Mouse (Mus musculus): ENCODE measurements at regions not wholly inside any gene's neighbourhood (a gene's known extent, or its start where the extent isn't known, plus 50 kb on each side); places are given as distances from the start of the nearest gene placed in this dataset.

DNA sequence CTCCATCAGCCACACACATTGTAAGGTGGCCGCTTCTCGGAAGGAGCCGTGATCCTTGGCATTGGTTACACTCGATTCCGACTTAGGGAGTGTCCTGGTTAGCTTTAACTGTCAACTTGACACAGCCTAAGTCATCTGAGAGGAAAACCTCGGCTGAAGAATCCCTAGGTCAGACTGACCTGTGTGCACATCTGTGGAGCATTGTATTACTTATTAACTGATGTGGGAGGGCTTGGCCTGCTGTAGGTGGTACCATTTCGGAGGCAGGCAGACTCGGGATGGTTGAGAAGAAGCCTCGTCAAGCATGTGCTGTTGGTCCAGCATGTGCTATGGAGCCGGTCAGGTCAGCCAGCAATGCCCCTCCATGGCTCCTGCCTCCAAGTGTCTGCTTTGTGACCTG, 211.0 kb downstream of the Gadd45g start:
- Histone ChIP-seq H3K4me3 (ENCODE audit: low read depth, low read length) (no peak overlapping the region), H3K9me3 (ENCODE audit: low read length) (no peaks in the 10 kb centered on the region), H3K36me3 (ENCODE audit: insufficient read depth) (no peaks in the 10 kb centered on the region), H3K4me2 (ENCODE audit: low read depth) (no peak overlapping the region), H3K27me3 (ENCODE audit: insufficient read depth, low read length) (no peaks in the 10 kb centered on the region), H3K4me1 (ENCODE audit: insufficient read depth) (no peaks in the 10 kb centered on the region), H3K27ac (ENCODE audit: low read depth, low read length) (no peak overlapping the region), H3K9ac (no peak overlapping the region)
- DNase-seq (no peak), ATAC-seq (no peak)
- 90% methylated on average over 10 of the region's 10 CpGs for WGBS
- no peak for TF ChIP-seq CTCF (IDR thresholded peaks at IDR 0.05; ENCODE audit: low read depth)

DNA sequence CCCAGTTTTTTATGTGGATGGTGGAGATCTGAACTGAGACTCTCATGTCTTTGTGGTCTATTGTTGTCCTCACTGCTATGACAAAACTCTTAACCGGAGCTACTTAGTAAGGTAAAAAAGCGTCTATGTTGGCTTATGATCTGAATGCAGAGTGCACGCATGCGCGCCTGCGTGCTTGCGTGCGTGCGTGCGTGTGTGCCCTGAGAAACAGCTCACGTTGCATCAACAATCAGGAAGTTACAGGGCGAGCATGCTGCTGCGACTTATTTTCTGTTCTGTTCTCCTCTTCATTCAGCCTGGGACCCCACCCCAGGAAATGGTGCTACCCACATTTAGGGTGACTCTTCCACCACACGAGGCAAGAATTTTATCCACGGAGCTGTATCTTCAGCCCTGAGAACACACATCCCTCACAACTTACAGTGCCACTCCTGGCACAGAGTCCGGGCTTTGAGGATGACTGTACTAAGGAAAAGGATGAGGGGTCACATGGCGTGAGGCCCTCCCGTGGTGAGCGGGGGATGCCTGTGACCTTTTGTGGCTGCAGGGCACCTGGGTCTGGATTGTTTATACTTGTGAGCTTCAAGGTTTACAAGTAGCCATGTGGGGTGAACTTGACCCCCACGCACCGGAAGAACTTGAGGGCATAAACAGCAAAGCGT, 213.4 kb downstream of the Gadd45g start:
- Histone ChIP-seq H3K36me3 (ENCODE audit: insufficient read depth) (no peaks in the 10 kb centered on the region), H3K27me3 (ENCODE audit: insufficient read depth, low read length) (no peaks in the 10 kb centered on the region), H3K9me3 (ENCODE audit: low read length) (no peaks in the 10 kb centered on the region), H3K4me3 (ENCODE audit: low read depth, low read length) (no peak overlapping the region), H3K27ac (ENCODE audit: low read depth, low read length) (no peak overlapping the region), H3K9ac (no peak overlapping the region), H3K4me2 (ENCODE audit: low read depth) (no peak overlapping the region), H3K4me1 (ENCODE audit: insufficient read depth) (no peaks in the 10 kb centered on the region)
- WGBS, result 89% methylated on average over 22 of the region's 22 CpGs
- TF ChIP-seq CTCF (IDR thresholded peaks at IDR 0.05; ENCODE audit: low read depth), result no peak
- DNase-seq (no peak), ATAC-seq (no peak)

DNA sequence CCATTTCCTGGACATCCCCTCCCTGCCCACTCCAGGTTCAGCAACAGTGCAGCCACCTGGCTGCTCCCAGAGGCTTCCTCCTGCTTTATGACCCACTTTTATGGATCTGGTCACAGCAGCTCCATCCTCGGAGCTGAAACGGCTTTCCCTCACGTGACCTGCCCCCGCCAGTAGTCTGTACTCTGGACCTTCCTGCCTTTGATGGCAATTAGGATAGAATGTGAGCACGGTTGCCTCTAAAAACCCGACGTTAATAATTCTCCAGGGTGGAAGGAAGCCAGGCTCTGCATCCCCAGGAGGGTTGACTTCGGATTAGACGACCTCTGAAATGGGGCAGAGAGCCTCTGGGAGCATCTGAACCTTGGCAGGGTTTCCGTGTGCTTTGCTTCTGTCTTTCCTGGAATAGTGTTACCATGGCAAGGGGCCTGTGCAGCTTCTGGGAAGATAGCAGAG, 214.0 kb downstream of the Gadd45g start:
- H3K27ac ChIP-seq (ENCODE audit: low read depth, low read length), result no peak overlapping the region
- H3K36me3 ChIP-seq (ENCODE audit: insufficient read depth), result no peaks in the 10 kb centered on the region
- H3K27me3 ChIP-seq (ENCODE audit: insufficient read depth, low read length), result no peaks in the 10 kb centered on the region
- H3K9ac ChIP-seq, result no peak overlapping the region
- DNase-seq, result no peak
- H3K4me1 ChIP-seq (ENCODE audit: insufficient read depth), result no peaks in the 10 kb centered on the region
- no peak for ATAC-seq
- H3K4me3 ChIP-seq (ENCODE audit: low read depth, low read length), result no peak overlapping the region
- no peak for TF ChIP-seq CTCF (IDR thresholded peaks at IDR 0.05; ENCODE audit: low read depth)
- no peaks in the 10 kb centered on the region for H3K9me3 ChIP-seq (ENCODE audit: low read length)
- H3K4me2 ChIP-seq (ENCODE audit: low read depth), result no peak overlapping the region
- WGBS, result 69% methylated on average over 10 of the region's 10 CpGs

GRCm38 (mm10) chr13:52061454-52061853, 215.0 kb downstream of the Gadd45g start:
- ATAC-seq, result no peak
- no peak for TF ChIP-seq CTCF (IDR thresholded peaks at IDR 0.05; ENCODE audit: low read depth)
- DNase-seq, result no peak
- Histone ChIP-seq H3K4me2 (ENCODE audit: low read depth) (no peak overlapping the region), H3K27ac (ENCODE audit: low read depth, low read length) (no peak overlapping the region), H3K9ac (no peak overlapping the region), H3K36me3 (ENCODE audit: insufficient read depth) (no peaks in the 10 kb centered on the region), H3K9me3 (ENCODE audit: low read length) (no peaks in the 10 kb centered on the region), H3K4me3 (ENCODE audit: low read depth, low read length) (no peak overlapping the region), H3K27me3 (ENCODE audit: insufficient read depth, low read length) (no peaks in the 10 kb centered on the region), H3K4me1 (ENCODE audit: insufficient read depth) (no peaks in the 10 kb centered on the region)

- Histone ChIP-seq H3K9ac (no peak overlapping the region), H3K9me3 (ENCODE audit: low read length) (no peaks in the 10 kb centered on the region), H3K27me3 (ENCODE audit: insufficient read depth, low read length) (no peaks in the 10 kb centered on the region), H3K4me3 (ENCODE audit: low read depth, low read length) (no peak overlapping the region), H3K36me3 (ENCODE audit: insufficient read depth) (no peaks in the 10 kb centered on the region), H3K27ac (ENCODE audit: low read depth, low read length) (no peak overlapping the region), H3K4me1 (ENCODE audit: insufficient read depth) (no peaks in the 10 kb centered on the region), H3K4me2 (ENCODE audit: low read depth) (no peak overlapping the region)
- DNase-seq, result no peak
- no peak for ATAC-seq
- no peak for TF ChIP-seq CTCF (IDR thresholded peaks at IDR 0.05; ENCODE audit: low read depth)
- WGBS, result 90% methylated on average over 4 of the region's 4 CpGs
Measured at GRCm38 (mm10) chr13:52061881-52062280, 215.4 kb downstream of the Gadd45g start.

- Histone ChIP-seq H3K36me3 (ENCODE audit: insufficient read depth) (no peaks in the 10 kb centered on the region), H3K27me3 (ENCODE audit: insufficient read depth, low read length) (no peaks in the 10 kb centered on the region), H3K9ac (no peak overlapping the region), H3K4me2 (ENCODE audit: low read depth) (no peak overlapping the region), H3K4me1 (ENCODE audit: insufficient read depth) (no peaks in the 10 kb centered on the region), H3K9me3 (ENCODE audit: low read length) (no peaks in the 10 kb centered on the region), H3K27ac (ENCODE audit: low read depth, low read length) (no peak overlapping the region), H3K4me3 (ENCODE audit: low read depth, low read length) (no peak overlapping the region)
- no peak for DNase-seq
- 93% methylated on average over 1 of the region's 1 CpGs for WGBS
- TF ChIP-seq CTCF (IDR thresholded peaks at IDR 0.05; ENCODE audit: low read depth), result no peak
- ATAC-seq, result no peak
Measured at GRCm38 (mm10) chr13:52062576-52062975, 216.1 kb downstream of the Gadd45g start.

DNA sequence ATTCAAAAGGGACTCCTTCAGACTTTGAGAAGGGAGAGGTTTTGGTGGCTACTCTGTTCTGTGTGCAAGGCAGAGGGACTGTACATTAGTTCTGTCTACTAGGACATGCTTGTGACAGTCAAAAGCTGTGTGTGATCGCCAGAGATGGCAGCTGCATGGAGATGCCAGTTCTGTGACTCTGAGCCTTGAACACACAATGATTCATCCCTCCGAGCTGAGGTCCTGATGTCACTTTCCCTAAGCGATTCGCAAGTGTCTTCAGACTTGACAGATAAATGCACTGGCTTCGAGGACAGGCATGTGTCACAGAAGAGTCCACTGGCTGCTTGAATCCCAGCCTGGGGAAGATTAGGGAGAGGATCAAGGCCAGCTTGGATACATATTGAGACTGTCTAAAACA, 218.8 kb downstream of the Gadd45g start:
- Histone ChIP-seq H3K27me3 (ENCODE audit: insufficient read depth, low read length) (no peaks in the 10 kb centered on the region), H3K27ac (ENCODE audit: low read depth, low read length) (no peak overlapping the region), H3K4me1 (ENCODE audit: insufficient read depth) (no peaks in the 10 kb centered on the region), H3K36me3 (ENCODE audit: insufficient read depth) (no peaks in the 10 kb centered on the region), H3K9me3 (ENCODE audit: low read length) (no peaks in the 10 kb centered on the region), H3K9ac (no peak overlapping the region), H3K4me3 (ENCODE audit: low read depth, low read length) (no peak overlapping the region), H3K4me2 (ENCODE audit: low read depth) (no peak overlapping the region)
- ATAC-seq, result no peak
- 90% methylated on average over 5 of the region's 5 CpGs for WGBS
- no peak for DNase-seq
- TF ChIP-seq CTCF (IDR thresholded peaks at IDR 0.05; ENCODE audit: low read depth), result no peak
